Mouse (Mus musculus) neural tube, embryonic 14.5 days (tissue): ENCODE data around the gene Slc15a3. TPM values are rescaled to one million over a fixed set of nuclear protein-coding genes. Genes with fewer than 3 reads are reported as not detected.

Source experiments
- ATAC-seq: fragments of 200-750 bp; cut with Nextera tagmentation; 2 replicates; pipeline ENCODE4 v1.8.0; 2017; ENCODE audit warnings: low read depth, mild to moderate bottlenecking, moderate TSS enrichment, moderate library complexity
- H3K27ac ChIP-seq: fragments of 300-500 bp; sonication (generic); 2 replicates; pipeline ENCODE4 v1.5.1; 2014; ENCODE audit warnings: low read depth, mild to moderate bottlenecking, control low read depth, low read length, moderate library complexity, mixed read lengths
- H3K27me3 ChIP-seq: fragments of 300-500 bp; sonication (generic); 2 replicates; pipeline ENCODE4 v1.6.1; 2014; ENCODE audit warnings: low read length; ENCODE audit not compliant: control insufficient read depth, insufficient read depth
- H3K36me3 ChIP-seq: fragments of 300-500 bp; sonication (generic); 2 replicates; pipeline ENCODE4 v1.6.1; 2014; ENCODE audit warnings: low read length, mixed read lengths; ENCODE audit not compliant: control insufficient read depth, insufficient read depth
- H3K4me1 ChIP-seq: fragments of 300-500 bp; sonication (generic); 2 replicates; pipeline ENCODE4 v1.6.1; 2014; ENCODE audit warnings: low read length; ENCODE audit not compliant: control insufficient read depth, insufficient read depth
- H3K4me2 ChIP-seq: fragments of 300-500 bp; sonication (generic); 2 replicates; pipeline ENCODE4 v1.6.1; 2014; ENCODE audit warnings: mild to moderate bottlenecking, low read depth, low read length, control low read depth
- H3K4me3 ChIP-seq: fragments of 300-500 bp; sonication (generic); 2 replicates; pipeline ENCODE4 v1.5.1; 2014; ENCODE audit warnings: low read depth, low read length, control low read depth, mixed read lengths
- H3K9ac ChIP-seq: fragments of 300-500 bp; sonication (generic); replicated peaks from 2 replicates; pipeline ENCODE4 v1.6.1; 2014; ENCODE audit warnings: low read depth, mild to moderate bottlenecking, control low read depth, low read length, mixed read lengths
- H3K9me3 ChIP-seq: fragments of 300-500 bp; sonication (generic); 2 replicates; pipeline ENCODE4 v1.6.1; 2016; ENCODE audit warnings: low read length; ENCODE audit not compliant: control insufficient read depth
- WGBS: fragments of 180-500 bp; shearing (Covaris S2); extraction: QIAGEN DNeasy Blood & Tissue Kit; methylation state at CpG from one replicate; pipeline ENCODE4 v1.1.7; 2014; 5-methylcytosine and 5-hydroxymethylcytosine counted together
- polyA plus RNA-seq: library from polyadenylated mRNA; unstranded; fragments of >200 nt; fragmentation: Nextera tagmentation; extraction: Ambion mirVana; gene quantifications from 2 replicates; pipeline ENCODE4 v1.2.1, GENCODE M21; 2014

The Slc15a3 gene
- polyA plus RNA-seq, 1 experiment from 2014 or later, result 0.36 TPM

DNA sequence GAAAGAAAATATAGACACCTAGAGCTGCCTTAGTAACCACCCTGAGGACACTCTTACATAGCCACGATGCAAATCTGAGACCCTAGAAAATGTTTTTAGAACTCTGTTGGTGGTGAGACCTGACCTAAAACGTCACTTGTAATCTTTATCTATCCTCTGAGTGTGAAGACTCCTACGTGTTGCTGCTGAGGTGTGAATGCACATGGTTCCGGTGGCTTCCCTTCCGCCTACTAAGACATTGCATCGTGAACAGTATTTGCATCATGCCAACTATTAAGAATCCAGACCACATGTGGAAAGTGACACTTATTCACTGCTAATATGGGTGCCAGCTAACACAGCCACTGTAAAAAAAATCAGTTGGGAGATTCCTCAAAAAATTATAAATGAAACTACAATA lies 23.7 kb upstream of the Slc15a3 start:
- no peaks in the 10 kb centered on the region for H3K36me3 ChIP-seq
- WGBS, result 93% methylated on average over 6 of the region's 6 CpGs
- no peaks in the 10 kb centered on the region for H3K4me1 ChIP-seq
- no peak for ATAC-seq
- H3K27ac ChIP-seq, result no peak overlapping the region
- H3K4me3 ChIP-seq, result no peak overlapping the region
- H3K27me3 ChIP-seq, result no peaks in the 10 kb centered on the region
- no peak overlapping the region for H3K4me2 ChIP-seq
- no peak overlapping the region for H3K9ac ChIP-seq
- no peaks in the 10 kb centered on the region for H3K9me3 ChIP-seq

GRCm38 (mm10) chr19:10816462-10816861 lies 23.1 kb upstream of the Slc15a3 start:
- Histone ChIP-seq H3K9me3 (no peaks in the 10 kb centered on the region), H3K36me3 (no peaks in the 10 kb centered on the region), H3K4me3 (no peak overlapping the region), H3K27me3 (no peaks in the 10 kb centered on the region), H3K9ac (no peak overlapping the region), H3K4me2 (no peak overlapping the region), H3K4me1 (no peaks in the 10 kb centered on the region), H3K27ac (no peak overlapping the region)
- WGBS, result 84% methylated on average over 2 of the region's 2 CpGs
- ATAC-seq, result no peak

GRCm38 (mm10) chr19:10818217-10818946 lies 21.1 kb upstream of the Slc15a3 start:
- Histone ChIP-seq H3K9me3 (no peaks in the 10 kb centered on the region), H3K4me1 (no peaks in the 10 kb centered on the region), H3K27ac (no peak overlapping the region), H3K9ac (no peak overlapping the region), H3K27me3 (no peaks in the 10 kb centered on the region), H3K4me2 (no peak overlapping the region), H3K36me3 (no peaks in the 10 kb centered on the region), H3K4me3 (no peak overlapping the region)
- ATAC-seq, result no peak
- WGBS, result 50% methylated on average over 17 of the region's 17 CpGs

- Histone ChIP-seq H3K4me2 (no peak overlapping the region), H3K27me3 (no peaks in the 10 kb centered on the region), H3K4me1 (no peaks in the 10 kb centered on the region), H3K4me3 (no peak overlapping the region), H3K9me3 (no peaks in the 10 kb centered on the region), H3K36me3 (no peaks in the 10 kb centered on the region), H3K27ac (no peak overlapping the region), H3K9ac (no peak overlapping the region)
- ATAC-seq, result no peak
- 53% methylated on average over 7 of the region's 7 CpGs for WGBS
Measured at GRCm38 (mm10) chr19:10821319-10821718, 18.2 kb upstream of the Slc15a3 start.

GRCm38 (mm10) chr19:10822534-10822933 lies 17.0 kb upstream of the Slc15a3 start:
- 98% methylated on average over 4 of the region's 4 CpGs for WGBS
- H3K9me3 ChIP-seq, result no peaks in the 10 kb centered on the region
- no peak overlapping the region for H3K4me3 ChIP-seq
- H3K4me1 ChIP-seq, result no peaks in the 10 kb centered on the region
- no peak overlapping the region for H3K9ac ChIP-seq
- no peak overlapping the region for H3K4me2 ChIP-seq
- H3K27ac ChIP-seq, result no peak overlapping the region
- no peak for ATAC-seq
- no peaks in the 10 kb centered on the region for H3K36me3 ChIP-seq
- H3K27me3 ChIP-seq, result no peaks in the 10 kb centered on the region

DNA sequence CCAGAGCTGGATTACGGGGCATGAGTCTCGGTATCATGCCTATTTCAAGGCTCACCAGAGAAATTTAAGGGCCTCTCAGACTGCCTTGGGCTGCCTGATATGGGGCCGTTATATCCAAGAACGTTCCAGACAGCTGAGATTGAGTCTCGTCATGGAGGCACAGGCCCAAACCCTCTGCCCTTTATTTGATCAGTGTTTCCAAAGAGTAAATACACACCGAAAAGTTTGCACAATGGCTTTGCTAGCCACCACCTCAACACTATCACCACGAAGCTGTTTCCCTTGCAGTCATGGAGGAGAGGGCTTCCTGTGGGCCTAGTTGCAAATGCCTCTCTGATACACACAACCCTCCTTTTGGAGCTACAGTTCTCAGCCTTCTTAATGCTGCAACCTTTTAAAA lies 15.5 kb upstream of the Slc15a3 start:
- Histone ChIP-seq H3K4me2 (no peak overlapping the region), H3K9ac (no peak overlapping the region), H3K4me1 (no peaks in the 10 kb centered on the region), H3K27ac (no peak overlapping the region), H3K36me3 (no peaks in the 10 kb centered on the region), H3K27me3 (no peaks in the 10 kb centered on the region), H3K9me3 (no peaks in the 10 kb centered on the region), H3K4me3 (no peak overlapping the region)
- ATAC-seq, result no peak
- 92% methylated on average over 7 of the region's 7 CpGs for WGBS

- no peaks in the 10 kb centered on the region for H3K9me3 ChIP-seq
- 93% methylated on average over 5 of the region's 5 CpGs for WGBS
- ATAC-seq, result no peak
- no peak overlapping the region for H3K4me3 ChIP-seq
- no peaks in the 10 kb centered on the region for H3K4me1 ChIP-seq
- no peaks in the 10 kb centered on the region for H3K27me3 ChIP-seq
- H3K4me2 ChIP-seq, result no peak overlapping the region
- no peak overlapping the region for H3K9ac ChIP-seq
- no peak overlapping the region for H3K27ac ChIP-seq
- H3K36me3 ChIP-seq, result no peaks in the 10 kb centered on the region
Measured at GRCm38 (mm10) chr19:10828321-10828720, 11.2 kb upstream of the Slc15a3 start.

GRCm38 (mm10) chr19:10829436-10830175 lies 9.9 kb upstream of the Slc15a3 start, which contains the start of gene Cd6:
TSS of gene Cd6 (minus strand) at chr19:10830058.
- no peaks in the 10 kb centered on the region for H3K4me1 ChIP-seq
- H3K4me3 ChIP-seq, result no peak within 1 kb of the TSS
- ATAC-seq, result no peak
- WGBS, result 92% methylated on average over 16 of the region's 16 CpGs
- H3K27ac ChIP-seq, result no peak within 1 kb of the TSS
- no peaks in the 10 kb centered on the region for H3K36me3 ChIP-seq
- no peak within 1 kb of the TSS for H3K9ac ChIP-seq
- H3K9me3 ChIP-seq, result no peaks in the 10 kb centered on the region
- H3K27me3 ChIP-seq, result no peaks in the 10 kb centered on the region
- H3K4me2 ChIP-seq, result no peak within 1 kb of the TSS

GRCm38 (mm10) chr19:10831424-10831823 lies 8.1 kb upstream of the Slc15a3 start:
- H3K36me3 ChIP-seq, result no peaks in the 10 kb centered on the region
- H3K4me2 ChIP-seq, result no peak overlapping the region
- H3K9me3 ChIP-seq, result no peaks in the 10 kb centered on the region
- H3K4me3 ChIP-seq, result no peak overlapping the region
- no peaks in the 10 kb centered on the region for H3K4me1 ChIP-seq
- no peak overlapping the region for H3K9ac ChIP-seq
- no peak for ATAC-seq
- H3K27me3 ChIP-seq, result no peaks in the 10 kb centered on the region
- 8% methylated on average over 5 of the region's 5 CpGs for WGBS
- H3K27ac ChIP-seq, result no peak overlapping the region
